Mouse (Mus musculus) ES-Bruce4 (cell line): Measurements from ENCODE around the gene Lin7a. TPM values are rescaled to one million over a fixed set of nuclear protein-coding genes. Genes with fewer than 3 reads are reported as not detected.
"Not testable (repeated sequence)": the region's sequence is repeated elsewhere in the genome, so short reads cannot be mapped to it uniquely, and the experiment has no call there.

Source experiments
- H3K27ac ChIP-seq: 2 replicates; pipeline ENCODE4 v1.5.1; 2012; ENCODE audit warnings: low read length, inconsistent platforms; ENCODE audit not compliant: insufficient read depth
- H3K27me3 ChIP-seq: 2 replicates; pipeline ENCODE4 v1.6.1; 2012; ENCODE audit warnings: mild to moderate bottlenecking, low read length, inconsistent platforms; ENCODE audit not compliant: control insufficient read depth, poor library complexity, insufficient read depth, severe bottlenecking
- H3K36me3 ChIP-seq: 2 replicates; pipeline ENCODE4 v1.6.1; 2012; ENCODE audit warnings: inconsistent platforms, mild to moderate bottlenecking, low read length, moderate library complexity; ENCODE audit not compliant: control insufficient read depth, poor library complexity, insufficient read depth, severe bottlenecking
- H3K4me1 ChIP-seq: one replicate; pipeline ENCODE4 v1.8.1; 2011; ENCODE audit warnings: low read length; ENCODE audit not compliant: control insufficient read depth, insufficient read depth
- H3K4me3 ChIP-seq: 2 replicates; pipeline ENCODE4 v1.5.1; 2011; ENCODE audit warnings: low read depth, mild to moderate bottlenecking, low read length
- H3K9ac ChIP-seq: 2 replicates; pipeline ENCODE4 v1.6.1; 2012; ENCODE audit warnings: low read depth, mild to moderate bottlenecking, inconsistent platforms; ENCODE audit not compliant: poor library complexity, severe bottlenecking
- H3K9me3 ChIP-seq: replicated peaks from 2 replicates; pipeline ENCODE4 v1.6.1; 2012; ENCODE audit warnings: mild to moderate bottlenecking, low read length, inconsistent platforms; ENCODE audit not compliant: control insufficient read depth, poor library complexity, insufficient read depth, severe bottlenecking
- CTCF ChIP-seq: IDR thresholded peaks from one replicate; pipeline ENCODE4 v1.8.1; 2011; ENCODE audit warnings: low read depth, low read length
- EP300 ChIP-seq: IDR thresholded peaks from 2 replicates; pipeline ENCODE4 v1.6.1; 2011; ENCODE audit warnings: low read depth, low read length; ENCODE audit not compliant: insufficient read depth
- POLR2A ChIP-seq: IDR thresholded peaks from one replicate; pipeline ENCODE4 v1.8.1; 2011; ENCODE audit warnings: low read length; ENCODE audit not compliant: insufficient read depth
- polyA plus RNA-seq: library from polyadenylated mRNA; stranded (reverse); fragments of >200 nt; gene quantifications from 2 replicates; pipeline ENCODE4 v1.2.4, GENCODE M21; 2011; ENCODE audit warnings: low read depth; ENCODE audit not compliant: missing spikeins, insufficient read depth, insufficient read length

The Lin7a gene
- polyA plus RNA-seq, 1 experiment, result not detected

DNA sequence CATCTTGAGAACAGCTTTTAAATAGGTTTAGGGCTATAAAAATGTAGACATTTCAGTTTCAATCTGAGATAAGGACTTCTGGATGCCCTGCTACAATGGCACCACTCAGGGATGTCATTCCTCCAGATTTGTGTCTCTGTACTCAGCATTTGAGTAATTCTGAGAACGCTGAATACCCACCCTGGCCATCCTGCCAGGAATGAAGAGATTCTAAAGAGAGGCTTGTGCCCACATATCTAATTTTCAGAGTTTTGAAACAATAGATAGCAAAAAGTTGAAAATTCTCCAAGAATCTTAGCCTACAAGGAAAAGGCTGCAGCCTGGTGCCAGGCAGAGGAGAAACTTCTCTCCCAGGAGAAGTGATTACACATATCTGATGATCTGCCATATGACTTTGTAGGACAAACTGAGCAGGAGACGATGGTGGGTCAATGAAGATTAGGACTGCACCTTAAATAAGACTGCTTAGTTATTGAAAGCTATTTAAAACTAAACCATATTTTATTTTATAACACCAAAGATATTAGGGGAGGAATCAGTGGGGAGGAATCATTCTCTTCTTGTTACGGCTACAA is 32.5 kb upstream of the Lin7a start:
- Histone ChIP-seq H3K27me3 (no peaks in the 10 kb centered on the region), H3K36me3 (no peaks in the 10 kb centered on the region), H3K4me1 (no peaks in the 10 kb centered on the region), H3K4me3 (no peak overlapping the region), H3K27ac (no peak overlapping the region), H3K9me3 (no peaks in the 10 kb centered on the region), H3K9ac (no peak overlapping the region)
- TF ChIP-seq EP300 (no peak), CTCF (no peak), POLR2A (no peak)

DNA sequence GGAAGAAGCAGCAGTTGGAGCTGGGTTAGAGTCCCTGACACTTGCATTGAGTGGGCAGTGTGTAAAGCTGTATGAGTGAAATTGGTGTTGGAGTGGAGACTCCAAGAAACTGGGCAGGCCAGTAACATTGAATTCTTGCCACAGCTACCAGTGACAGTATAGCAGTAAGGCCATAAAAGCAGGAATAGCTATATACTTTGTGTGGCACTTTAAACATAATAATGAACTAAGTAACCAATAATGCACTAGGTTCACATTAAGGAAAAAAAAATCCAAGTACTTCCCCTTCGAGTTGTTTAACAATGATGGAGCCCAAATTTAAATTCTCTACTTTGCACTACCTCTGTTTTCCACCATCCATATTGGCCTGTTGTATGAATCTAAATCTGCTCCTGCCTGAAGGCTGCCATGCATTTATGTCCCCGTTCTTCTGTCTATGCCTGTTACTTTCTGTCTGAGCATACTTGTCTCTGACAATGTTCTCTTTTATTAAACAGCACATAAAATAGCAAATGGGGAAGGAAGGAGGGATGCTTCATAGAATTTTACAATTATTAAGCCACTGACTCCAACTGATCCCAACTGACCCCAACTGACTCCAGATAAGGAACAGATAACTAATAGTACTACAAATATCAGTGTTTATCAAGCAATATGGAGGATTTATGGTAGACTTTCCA is 31.7 kb upstream of the Lin7a start:
- no peaks in the 10 kb centered on the region for H3K27me3 ChIP-seq
- H3K4me3 ChIP-seq, result no peak overlapping the region
- H3K27ac ChIP-seq, result no peak overlapping the region
- H3K36me3 ChIP-seq, result no peaks in the 10 kb centered on the region
- no peaks in the 10 kb centered on the region for H3K9me3 ChIP-seq
- H3K9ac ChIP-seq, result no peak overlapping the region
- TF ChIP-seq POLR2A (no peak), CTCF (no peak), EP300 (no peak)
- H3K4me1 ChIP-seq, result no peaks in the 10 kb centered on the region

DNA sequence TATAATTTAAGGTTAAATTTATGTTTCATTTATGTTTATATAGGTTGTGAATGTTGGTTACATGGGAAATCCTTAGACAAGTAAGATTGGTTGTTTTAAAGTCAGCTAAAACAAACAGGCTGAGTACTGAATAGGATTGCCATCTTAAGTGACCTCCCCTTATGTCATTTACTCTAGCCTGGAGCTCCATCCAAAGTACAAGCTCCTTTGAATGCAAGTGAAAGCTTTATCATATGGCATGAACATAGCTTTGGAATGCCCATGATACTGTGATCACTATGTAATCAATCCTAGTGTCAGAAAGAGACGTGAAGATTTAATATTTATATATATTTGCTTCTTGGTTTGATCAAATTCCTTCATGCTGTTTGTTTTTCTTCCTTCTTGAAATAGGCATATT is 31.0 kb upstream of the Lin7a start:
- Histone ChIP-seq H3K4me3 (no peak overlapping the region), H3K36me3 (no peaks in the 10 kb centered on the region), H3K4me1 (no peaks in the 10 kb centered on the region), H3K27me3 (no peaks in the 10 kb centered on the region), H3K9ac (no peak overlapping the region), H3K9me3 (no peaks in the 10 kb centered on the region), H3K27ac (no peak overlapping the region)
- TF ChIP-seq CTCF (no peak), POLR2A (no peak), EP300 (no peak)

DNA sequence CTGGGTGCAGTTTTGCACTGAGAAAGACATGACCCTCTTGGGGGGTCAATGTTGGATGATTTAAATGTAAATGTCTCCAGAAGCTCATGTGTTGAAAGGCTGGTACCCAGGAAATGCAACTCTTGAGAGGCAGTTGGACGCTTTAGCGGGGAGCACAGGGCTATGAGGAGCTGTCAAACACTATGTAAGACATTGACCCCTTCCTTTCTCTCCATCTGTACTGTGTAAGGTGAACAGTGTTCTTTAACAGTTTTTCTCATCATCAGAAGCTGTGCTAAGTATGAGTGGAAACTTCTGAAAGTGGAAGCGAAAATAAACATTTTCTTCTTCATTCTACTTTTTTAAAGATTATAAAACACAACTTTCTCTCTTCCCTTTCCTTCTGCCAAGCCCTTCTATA is 30.5 kb upstream of the Lin7a start:
- Histone ChIP-seq H3K4me1 (no peaks in the 10 kb centered on the region), H3K36me3 (no peaks in the 10 kb centered on the region), H3K9ac (no peak overlapping the region), H3K9me3 (no peaks in the 10 kb centered on the region), H3K27me3 (no peaks in the 10 kb centered on the region), H3K4me3 (no peak overlapping the region), H3K27ac (no peak overlapping the region)
- no peak for TF ChIP-seq POLR2A
- TF ChIP-seq EP300, result no peak
- TF ChIP-seq CTCF, result no peak

DNA sequence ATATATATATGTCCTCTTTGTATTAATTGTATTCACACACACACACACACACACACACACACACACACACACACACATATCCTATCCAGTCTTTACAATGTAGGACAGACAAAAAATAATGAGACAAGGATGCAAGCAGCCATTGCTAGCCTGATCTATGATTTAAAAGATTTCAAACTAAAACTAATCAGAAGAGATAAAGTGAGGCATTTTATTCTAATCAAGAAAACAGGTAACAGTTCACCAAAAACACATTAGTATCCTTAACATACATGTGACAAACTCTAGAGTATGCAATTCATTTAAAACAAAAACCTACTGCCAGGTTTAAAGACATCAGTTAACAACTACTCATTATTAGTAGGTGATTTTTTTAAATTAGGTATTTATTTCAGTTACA is 30.1 kb upstream of the Lin7a start:
- H3K4me1 ChIP-seq, result no peaks in the 10 kb centered on the region
- no peak overlapping the region for H3K27ac ChIP-seq
- H3K4me3 ChIP-seq, result no peak overlapping the region
- no peaks in the 10 kb centered on the region for H3K27me3 ChIP-seq
- no peaks in the 10 kb centered on the region for H3K9me3 ChIP-seq
- H3K9ac ChIP-seq, result no peak overlapping the region
- TF ChIP-seq POLR2A (no peak), EP300 (no peak), CTCF (no peak)
- no peaks in the 10 kb centered on the region for H3K36me3 ChIP-seq

DNA sequence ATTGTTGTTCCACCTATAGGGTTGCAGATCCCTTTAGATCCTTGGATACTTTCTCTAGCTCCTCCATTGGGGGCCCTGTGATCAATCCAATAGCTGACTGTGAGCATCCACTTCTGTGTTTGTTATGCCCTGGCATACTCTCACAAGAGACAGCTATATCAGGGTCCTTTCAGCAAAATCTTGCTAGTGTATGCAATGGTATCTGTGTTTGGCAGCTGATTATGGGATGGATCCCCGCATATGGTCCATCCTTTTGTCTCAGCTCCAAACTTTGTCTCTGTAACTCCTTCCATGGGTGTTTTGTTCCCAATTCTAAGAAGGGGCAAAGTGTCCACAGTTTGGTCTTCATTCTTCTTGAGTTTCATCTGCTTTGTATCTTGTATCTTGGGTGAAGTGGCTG is 29.5 kb upstream of the Lin7a start:
- H3K9ac ChIP-seq, H3K4me1 ChIP-seq, H3K4me3 ChIP-seq, H3K27me3 ChIP-seq, H3K9me3 ChIP-seq, H3K27ac ChIP-seq, H3K36me3 ChIP-seq: not testable (repeated sequence)
